25 mouse cellular contexts compared by ENCODE assay signal in genomic region chr8:123342911-123343310, GRCm38 (mm10). TPM values are rescaled to one million over a fixed set of nuclear protein-coding genes. Genes with fewer than 3 reads are reported as not detected.
DNase-seq lines count a peak whose midpoint lies in the region; ATAC-seq and TF ChIP-seq lines count a peak whose summit lies in the region.
"Had no signal": no experiment of that assay in that cellular context is flagged by ENCODE, and none has a peak within 500 bp of the region (broad histone marks: within the 10 kb centered on the region; RNA-seq: fewer than 3 reads in every experiment).

No protein-coding gene starts in this region.

- no peak overlapping the region for H3K9ac ChIP-seq in kidney, embryonic 16.5 days (replicated peaks; ENCODE audit: low read length)
- no peak overlapping the region for H3K9ac ChIP-seq in stomach, embryonic 16.5 days (ENCODE audit: low read length)
- no peak overlapping the region for H3K9ac ChIP-seq in stomach, postnatal 0 days (ENCODE audit: low read length)
- H3K9ac ChIP-seq: embryonic facial prominence, embryonic 15.5 days; heart, embryonic 15.5 days; hindbrain, embryonic 14.5 days had no signal

- H3K79me2 ChIP-seq in macrophage (ENCODE audit: inconsistent target): no peaks in the 10 kb centered on the region

- no peak for TF ChIP-seq CTCF in stomach, postnatal 0 days (IDR thresholded peaks at IDR 0.05; ENCODE audit: low read depth)
- no peak for TF ChIP-seq CTCF in small intestine, adult 2 months (IDR thresholded peaks at IDR 0.05; ENCODE audit: extremely low read depth, insufficient read length, insufficient replicate concordance, low read depth, low read length)

- DNase-seq in kidney, adult 18-20 months: no peak
- DNase-seq in stomach, postnatal 0 days (ENCODE audit: low spot score): no peak
- DNase-seq in midbrain, embryonic 10.5 days (ENCODE audit: low spot score): no peak
- DNase-seq: adrenal gland, adult 8-10 months; adrenal gland, postnatal 36 days; B cell, adult 2 months; cerebellum, adult 11 months; cerebellum, adult 8-10 months; cerebellum, postnatal 14 days; embryo, embryonic 11 days; gastrocnemius, postnatal 10 days had no signal

- WGBS in kidney, embryonic 16.5 days: 64% methylated on average over 7 of the region's 7 CpGs
- 72% methylated on average over 7 of the region's 7 CpGs for WGBS in stomach, embryonic 16.5 days
- WGBS in stomach, postnatal 0 days: 82% methylated on average over 7 of the region's 7 CpGs
- 19% methylated on average over 7 of the region's 7 CpGs for WGBS in macrophage (ENCODE audit: missing documents)
- WGBS in small intestine, adult 2 months: 76% methylated on average over 7 of the region's 7 CpGs
- 85% methylated on average over 7 of the region's 7 CpGs for WGBS in midbrain, embryonic 10.5 days

- H3K27ac ChIP-seq in kidney, embryonic 16.5 days (ENCODE audit: low read length): peak overlapping the region; percentile 28
- H3K27ac ChIP-seq in stomach, embryonic 16.5 days (ENCODE audit: low read length): peak overlapping the region; percentile 2; the same call in 1 of the 2 replicates
- no peak overlapping the region; the same call in 1 of the 2 replicates for H3K27ac ChIP-seq in stomach, postnatal 0 days (replicated peaks)
- peak overlapping the region; percentile 34; the same call in 1 of the 2 replicates for H3K27ac ChIP-seq in macrophage
- H3K27ac ChIP-seq in small intestine, adult 2 months (ENCODE audit: insufficient read depth, low read depth, low read length): 0 out of 2 replicates have a peak overlapping the region, but pooled peaks have one; percentile 32
- H3K27ac ChIP-seq in midbrain, embryonic 10.5 days (replicated peaks): no peak overlapping the region
- H3K27ac ChIP-seq: embryonic facial prominence, embryonic 15.5 days; forebrain, embryonic 10.5 days; heart, embryonic 15.5 days; hindbrain, embryonic 10.5 days; hindbrain, embryonic 14.5 days had no signal

- H3K27me3 ChIP-seq in kidney, embryonic 16.5 days (ENCODE audit: insufficient read depth, low read length): no peaks in the 10 kb centered on the region
- H3K27me3 ChIP-seq in stomach, embryonic 16.5 days (ENCODE audit: control insufficient read depth, insufficient read depth, low read length): no peaks in the 10 kb centered on the region
- no peaks in the 10 kb centered on the region for H3K27me3 ChIP-seq in stomach, postnatal 0 days (ENCODE audit: control insufficient read depth, insufficient read depth, low read length)
- no peaks in the 10 kb centered on the region for H3K27me3 ChIP-seq in small intestine, adult 2 months (ENCODE audit: control insufficient read depth, insufficient read depth, low read length)
- H3K27me3 ChIP-seq in midbrain, embryonic 10.5 days (ENCODE audit: low read depth, poor library complexity, severe bottlenecking): no peaks in the 10 kb centered on the region
- H3K27me3 ChIP-seq: embryonic facial prominence, embryonic 15.5 days; heart, embryonic 15.5 days had no signal

- peaks cover 25% of the 10 kb centered on the region for H3K4me1 ChIP-seq in kidney, embryonic 16.5 days (ENCODE audit: insufficient read depth, low read length)
- H3K4me1 ChIP-seq in stomach, embryonic 16.5 days (ENCODE audit: control insufficient read depth, insufficient read depth, low read length): peaks cover 8% of the 10 kb centered on the region; the same call in 1 of the 2 replicates
- H3K4me1 ChIP-seq in stomach, postnatal 0 days (replicated peaks; ENCODE audit: control insufficient read depth, insufficient read depth): no peaks in the 10 kb centered on the region
- H3K4me1 ChIP-seq in small intestine, adult 2 months (ENCODE audit: control insufficient read depth, insufficient read depth, insufficient read length, low read length): peaks cover 21% of the 10 kb centered on the region
- H3K4me1 ChIP-seq in midbrain, embryonic 10.5 days: no peaks in the 10 kb centered on the region

- TF ChIP-seq EP300 in stomach, postnatal 0 days (optimal IDR thresholded peaks at IDR 0.05): no peak

- H3K9me3 ChIP-seq in kidney, embryonic 16.5 days (ENCODE audit: low read length): peaks cover 4% of the 10 kb centered on the region; the same call in 1 of the 2 replicates
- H3K9me3 ChIP-seq in stomach, embryonic 16.5 days (replicated peaks; ENCODE audit: control insufficient read depth, low read length): no peaks in the 10 kb centered on the region
- no peaks in the 10 kb centered on the region for H3K9me3 ChIP-seq in stomach, postnatal 0 days (ENCODE audit: control insufficient read depth, low read length)
- no peaks in the 10 kb centered on the region; the same call in 1 of the 2 replicates for H3K9me3 ChIP-seq in midbrain, embryonic 10.5 days (replicated peaks)
- H3K9me3 ChIP-seq: embryonic facial prominence, embryonic 15.5 days; forebrain, embryonic 10.5 days; G1E; heart, embryonic 15.5 days had no signal

- no peaks in the 10 kb centered on the region for H3K36me3 ChIP-seq in kidney, embryonic 16.5 days (ENCODE audit: insufficient read depth, low read length)
- H3K36me3 ChIP-seq in stomach, embryonic 16.5 days (ENCODE audit: control insufficient read depth, insufficient read depth, low read length): no peaks in the 10 kb centered on the region
- H3K36me3 ChIP-seq in stomach, postnatal 0 days (ENCODE audit: control insufficient read depth, insufficient read depth, low read length): no peaks in the 10 kb centered on the region
- H3K36me3 ChIP-seq in macrophage (ENCODE audit: inconsistent target): no peaks in the 10 kb centered on the region
- H3K36me3 ChIP-seq in small intestine, adult 2 months (ENCODE audit: control insufficient read depth, insufficient read depth, low read length): peaks cover 1% of the 10 kb centered on the region
- peaks cover 13% of the 10 kb centered on the region for H3K36me3 ChIP-seq in midbrain, embryonic 10.5 days
- H3K36me3 ChIP-seq: embryonic facial prominence, embryonic 15.5 days; G1E; heart, embryonic 15.5 days had no signal

- H3K4me3 ChIP-seq in kidney, embryonic 16.5 days (ENCODE audit: low read length): no peak overlapping the region
- no peak overlapping the region for H3K4me3 ChIP-seq in stomach, embryonic 16.5 days (replicated peaks; ENCODE audit: low read length)
- H3K4me3 ChIP-seq in stomach, postnatal 0 days (ENCODE audit: low read depth, low read length): no peak overlapping the region
- no peak overlapping the region for H3K4me3 ChIP-seq in macrophage (ENCODE audit: inconsistent target)
- no peak overlapping the region for H3K4me3 ChIP-seq in small intestine, adult 2 months (ENCODE audit: low read depth, low read length)
- H3K4me3 ChIP-seq in midbrain, embryonic 10.5 days: no peak overlapping the region
- H3K4me3 ChIP-seq: embryonic facial prominence, embryonic 15.5 days; erythroblast, embryonic 14.5 days; forebrain, embryonic 10.5 days; heart, embryonic 15.5 days; hindbrain, embryonic 10.5 days had no signal

- ATAC-seq in kidney, embryonic 16.5 days (ENCODE audit: low FRiP score, low TSS enrichment): no peak
- ATAC-seq in stomach, embryonic 16.5 days (ENCODE audit: insufficient read depth, low FRiP score): no peak
- ATAC-seq in stomach, postnatal 0 days (ENCODE audit: low FRiP score, low TSS enrichment): no peak
- ATAC-seq: CD4-positive, CD25-positive, alpha-beta regulatory T cell, adult 4 months; forebrain, embryonic 14.5 days had no signal

- no peak for TF ChIP-seq POLR2A in small intestine, adult 2 months (IDR thresholded peaks at IDR 0.05; ENCODE audit: low read depth, low read length)

- H3K4me2 ChIP-seq in kidney, embryonic 16.5 days (replicated peaks; ENCODE audit: low read depth, low read length): no peak overlapping the region
- H3K4me2 ChIP-seq in stomach, embryonic 16.5 days (ENCODE audit: low read depth, low read length): no peak overlapping the region
- no peak overlapping the region for H3K4me2 ChIP-seq in stomach, postnatal 0 days (replicated peaks; ENCODE audit: low read depth)
- H3K4me2 ChIP-seq: embryonic facial prominence, embryonic 15.5 days; heart, embryonic 11.5 days; heart, embryonic 15.5 days; hindbrain, embryonic 14.5 days had no signal

RNA-seq across cellular contexts. Expression of gene Spire2, which starts 10.4 kb away (rescaled TPM):
- 4.9 and 5.4 TPM in 2 replicates for polyA plus RNA-seq in kidney, embryonic 16.5 days (2015; fragmentation: Nextera tagmentation; extraction: Ambion mirVana)
- polyA plus RNA-seq in stomach, embryonic 16.5 days (2015; fragmentation: Nextera tagmentation; extraction: Ambion mirVana): 2.7 TPM in 2 replicates
- 12.4 and 13.1 TPM in 2 replicates for polyA plus RNA-seq in stomach, postnatal 0 days (2015; fragmentation: Nextera tagmentation; extraction: Ambion mirVana)
- total RNA-seq in macrophage (2018; cell fraction: chromatin; rRNA removed): not detected
- under 1 TPM in 1 of 26 experiments, not detected in 25; 0.07 TPM for total RNA-seq in macrophage (2018; cell fraction: cytosol; rRNA removed)
- total RNA-seq in macrophage (2018; cell fraction: nucleus; rRNA removed): not detected
- polyA plus RNA-seq in macrophage (2018): not detected in 3 replicates
- 20.9 and 56.2 TPM in 2 replicates for polyA plus RNA-seq in small intestine, adult 2 months (2012; rRNA removed)
- 9.7 and 12.3 TPM in 2 replicates for polyA plus RNA-seq in midbrain, embryonic 10.5 days (2016; fragmentation: Nextera tagmentation; extraction: Ambion mirVana)
- polyA plus RNA-seq: CD4-positive, CD25-positive, alpha-beta regulatory T cell, adult 4 months had no signal

RNA-seq across cellular contexts. Expression of gene Fanca, which starts 24.5 kb away (rescaled TPM):
- polyA plus RNA-seq in kidney, embryonic 16.5 days (2015; fragmentation: Nextera tagmentation; extraction: Ambion mirVana): 36.6 and 43.8 TPM in 2 replicates
- polyA plus RNA-seq in stomach, embryonic 16.5 days (2015; fragmentation: Nextera tagmentation; extraction: Ambion mirVana): 18.1 and 18.9 TPM in 2 replicates
- 5.3 and 5.7 TPM in 2 replicates for polyA plus RNA-seq in stomach, postnatal 0 days (2015; fragmentation: Nextera tagmentation; extraction: Ambion mirVana)
- 10 to 100 TPM in 17 of 26 experiments, 1 to 10 TPM in 9; 3.6 to 37.5 (median 15.5) TPM for total RNA-seq in macrophage (2018; cell fraction: chromatin; rRNA removed)
- total RNA-seq in macrophage (2018; cell fraction: cytosol; rRNA removed): 10 to 100 TPM in 8 of 26 experiments, 1 to 10 TPM in 17, under 1 TPM in 1; 0.91 to 16.4 (median 3.3) TPM
- 10 to 100 TPM in 12 of 26 experiments, 1 to 10 TPM in 14; 2.2 to 48.8 (median 9.2) TPM for total RNA-seq in macrophage (2018; cell fraction: nucleus; rRNA removed)
- polyA plus RNA-seq in macrophage (2018): 1.4 to 7.1 TPM (median 4.2 TPM) in 3 replicates
- polyA plus RNA-seq in small intestine, adult 2 months (2012; rRNA removed): 10.9 and 14.1 TPM in 2 replicates
- polyA plus RNA-seq in midbrain, embryonic 10.5 days (2016; fragmentation: Nextera tagmentation; extraction: Ambion mirVana): 40.4 and 45.3 TPM in 2 replicates

RNA-seq across cellular contexts. Expression of gene Tcf25, which starts 30.6 kb away (rescaled TPM):
- polyA plus RNA-seq in kidney, embryonic 16.5 days (2015; fragmentation: Nextera tagmentation; extraction: Ambion mirVana): 168 and 175 TPM in 2 replicates
- 167 and 177 TPM in 2 replicates for polyA plus RNA-seq in stomach, embryonic 16.5 days (2015; fragmentation: Nextera tagmentation; extraction: Ambion mirVana)
- 133 and 146 TPM in 2 replicates for polyA plus RNA-seq in stomach, postnatal 0 days (2015; fragmentation: Nextera tagmentation; extraction: Ambion mirVana)
- 100 to 1,000 TPM; 263 to 870 (median 577) TPM for total RNA-seq in macrophage (2018; cell fraction: chromatin; rRNA removed)
- 100 to 1,000 TPM; 137 to 269 (median 152) TPM for total RNA-seq in macrophage (2018; cell fraction: cytosol; rRNA removed)
- 100 to 1,000 TPM; 182 to 375 (median 229) TPM for total RNA-seq in macrophage (2018; cell fraction: nucleus; rRNA removed)
- polyA plus RNA-seq in macrophage (2018): 120 to 135 TPM (median 125 TPM) in 3 replicates
- 82.6 and 128 TPM in 2 replicates for polyA plus RNA-seq in small intestine, adult 2 months (2012; rRNA removed)
- polyA plus RNA-seq in midbrain, embryonic 10.5 days (2016; fragmentation: Nextera tagmentation; extraction: Ambion mirVana): 150 and 167 TPM in 2 replicates

Comparison
In these comparisons a context has a peak if more than half of its experiments do, and no peak if none do; other contexts are left out.
1. H3K27ac ChIP-seq: peak in kidney, embryonic 16.5 days (single experiment), stomach, embryonic 16.5 days (single experiment), macrophage (single experiment) and small intestine, adult 2 months (single experiment); none in stomach, postnatal 0 days (single experiment) and midbrain, embryonic 10.5 days (single experiment).